Mouse (Mus musculus) retina, postnatal 7 days (tissue): ENCODE results near the gene Cacna1c.

Experiments used
- DNase-seq: peaks from one replicate; pipeline ENCODE4 v3.0.0-alpha.2; 2012; ENCODE audit warnings: low read depth, low spot score

Cacna1c gene

DNA sequence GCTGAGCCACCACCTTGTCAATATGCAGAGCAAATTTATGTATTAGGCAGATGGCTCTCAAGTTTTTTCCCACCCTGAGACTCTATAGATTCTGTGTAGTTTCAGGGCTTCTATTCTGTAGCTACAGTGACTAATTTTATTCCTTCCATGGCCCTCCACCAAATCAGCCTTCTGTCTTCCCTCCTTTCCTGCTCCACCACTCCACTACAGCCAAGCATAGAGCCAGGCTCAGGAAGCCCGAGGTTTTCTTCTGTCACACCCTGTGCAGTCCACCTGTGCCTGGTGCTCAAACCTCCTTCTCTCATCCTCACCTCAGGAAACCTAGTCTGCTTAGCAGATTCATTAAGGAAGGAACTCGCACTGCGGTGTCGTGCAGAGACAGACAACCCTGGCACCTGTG lies 51.1 kb downstream of the Cacna1c start:
- DNase-seq = no peak

DNA sequence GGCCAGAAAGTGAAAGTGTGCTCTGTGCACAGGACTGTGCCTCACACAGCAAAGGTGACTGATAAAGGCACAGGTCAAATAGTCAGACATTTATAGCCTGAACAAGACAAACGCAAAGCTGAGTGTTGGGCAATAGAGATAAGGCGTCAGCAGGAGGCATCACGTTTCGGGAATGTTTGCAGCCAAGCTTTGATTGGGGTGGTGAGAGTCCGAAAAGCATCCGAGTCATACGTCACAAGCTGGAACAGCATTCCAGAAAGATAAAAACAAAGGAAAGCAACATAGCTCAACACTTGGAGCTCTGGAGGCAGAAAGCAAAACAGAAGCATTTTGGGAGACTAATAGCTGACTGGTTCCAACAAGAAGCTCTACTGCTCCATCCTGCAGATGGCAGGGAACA lies 56.7 kb downstream of the Cacna1c start:
- DNase-seq = no peak

DNA sequence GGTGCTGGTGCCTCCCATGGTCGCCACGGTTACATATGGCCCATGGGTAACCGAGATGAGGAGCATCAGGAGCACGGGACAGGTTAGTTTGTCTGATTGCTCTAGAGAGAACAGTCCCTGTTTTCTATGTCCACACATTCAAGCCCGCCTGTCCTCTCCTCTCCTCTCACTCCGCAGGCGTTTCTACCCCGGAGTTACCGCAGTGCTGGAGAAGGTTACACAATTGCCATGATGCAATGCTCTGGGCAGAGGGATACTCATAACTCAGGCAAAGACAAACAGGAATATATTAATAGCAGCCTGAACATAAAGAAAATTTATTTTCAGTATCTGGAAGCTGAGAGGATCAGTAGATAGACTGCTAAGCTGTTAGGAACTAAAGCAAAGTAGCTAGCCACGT lies 58.5 kb downstream of the Cacna1c start:
- DNase-seq = no peak

DNA sequence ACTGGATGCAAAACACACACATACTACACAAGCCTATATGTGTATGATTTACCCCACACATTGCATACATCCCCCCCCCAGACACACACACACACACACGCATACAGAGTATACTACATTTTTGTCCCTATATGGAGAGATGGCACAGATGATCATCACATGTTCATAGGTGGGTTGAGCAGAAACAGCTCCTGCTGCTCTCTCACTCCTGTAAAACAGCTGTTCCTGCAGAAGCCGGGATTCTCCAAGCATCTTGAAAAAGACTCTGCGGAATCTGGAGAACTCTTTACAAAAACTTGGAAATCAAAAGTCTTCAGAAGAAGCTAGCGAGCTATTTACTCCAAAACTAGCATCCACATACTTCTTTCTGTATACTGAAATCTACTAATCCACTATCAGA lies 63.4 kb downstream of the Cacna1c start:
- no peak for DNase-seq

DNA sequence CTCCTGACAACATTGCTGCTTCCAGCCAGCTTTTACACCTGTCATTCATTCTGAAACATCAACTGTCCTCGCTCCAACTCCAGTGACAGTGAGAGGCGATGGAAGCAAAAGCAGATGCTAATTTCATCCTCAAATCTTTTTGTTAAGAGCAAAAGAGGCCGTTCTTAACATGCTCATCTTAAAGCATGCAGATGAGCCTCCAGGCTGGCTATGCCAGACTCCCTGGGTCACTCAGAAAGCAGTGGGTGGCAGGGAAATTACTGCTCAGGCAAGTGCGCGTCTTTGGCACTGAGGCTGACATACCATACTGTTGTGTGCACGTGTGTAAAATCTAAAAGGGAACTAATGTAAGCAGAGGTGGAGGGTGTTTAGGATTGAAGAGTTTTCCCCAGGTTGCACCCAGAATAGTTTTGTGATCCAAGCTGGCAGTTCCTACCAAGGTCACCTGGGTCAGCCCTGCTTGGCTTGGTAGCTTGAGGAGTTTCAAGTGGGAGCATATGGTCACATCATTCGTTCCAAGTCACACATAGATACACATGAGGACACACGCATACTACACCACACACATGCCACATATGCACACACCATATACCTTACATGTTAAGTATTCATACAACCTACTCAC lies 64.0 kb downstream of the Cacna1c start:
- no peak for DNase-seq

DNA sequence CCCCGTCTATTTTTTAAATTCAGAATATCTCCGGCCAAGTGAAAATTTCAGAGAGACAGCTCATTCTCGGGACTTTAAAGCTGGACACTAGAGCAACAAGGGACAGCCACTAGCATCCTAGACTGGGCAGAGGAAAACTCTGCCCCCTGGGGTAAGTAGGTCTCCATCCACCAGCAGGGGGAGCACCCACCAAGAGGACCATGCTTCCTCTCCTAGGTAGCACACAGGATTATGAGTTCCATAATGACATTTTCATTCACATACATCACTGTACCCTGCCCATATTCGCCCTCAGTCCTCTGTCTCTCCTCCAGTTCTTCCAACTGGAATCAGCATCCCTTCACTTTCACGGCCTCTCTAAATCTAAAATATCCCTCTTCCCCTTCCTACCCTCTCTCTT lies 66.6 kb downstream of the Cacna1c start:
- DNase-seq = no peak

DNA sequence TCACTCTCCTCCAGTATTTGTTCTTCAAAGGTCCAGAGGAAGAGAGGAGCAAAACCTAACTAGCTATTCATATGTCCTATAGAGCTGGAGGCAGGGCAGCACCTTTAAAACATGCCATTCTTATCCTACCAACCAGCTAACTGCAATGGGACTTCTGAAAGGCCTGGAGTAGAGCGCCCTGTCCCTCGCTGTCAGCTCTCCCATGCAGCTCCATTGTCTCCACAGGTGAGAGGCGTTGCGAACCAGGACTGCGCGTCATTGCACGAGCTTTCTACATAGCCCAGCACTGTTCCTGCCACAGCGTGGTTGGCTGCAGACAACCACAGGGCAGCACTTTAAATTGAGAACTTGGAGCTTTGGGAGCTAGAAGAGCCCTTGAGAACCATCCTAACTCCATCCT lies 67.7 kb downstream of the Cacna1c start:
- no peak for DNase-seq

DNA sequence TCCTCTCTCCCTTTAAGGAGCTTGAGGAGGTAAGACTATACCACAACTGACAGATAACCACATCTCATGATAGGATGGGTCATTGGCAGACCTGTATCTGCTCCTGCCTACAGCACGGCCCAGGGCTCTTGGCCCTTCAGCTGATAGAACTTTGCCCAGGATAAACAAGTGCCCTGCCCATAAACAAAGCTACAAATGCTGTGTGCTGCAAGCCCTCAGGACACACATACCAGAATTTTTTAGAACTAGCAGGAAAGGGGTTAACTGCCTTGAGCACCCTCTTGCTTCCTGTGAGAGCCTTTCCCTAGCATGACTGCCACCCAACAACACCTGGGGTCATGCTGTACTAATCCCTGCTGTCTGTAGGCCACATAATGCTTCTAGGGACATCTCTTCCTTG lies 68.1 kb downstream of the Cacna1c start:
- DNase-seq = no peak

DNA sequence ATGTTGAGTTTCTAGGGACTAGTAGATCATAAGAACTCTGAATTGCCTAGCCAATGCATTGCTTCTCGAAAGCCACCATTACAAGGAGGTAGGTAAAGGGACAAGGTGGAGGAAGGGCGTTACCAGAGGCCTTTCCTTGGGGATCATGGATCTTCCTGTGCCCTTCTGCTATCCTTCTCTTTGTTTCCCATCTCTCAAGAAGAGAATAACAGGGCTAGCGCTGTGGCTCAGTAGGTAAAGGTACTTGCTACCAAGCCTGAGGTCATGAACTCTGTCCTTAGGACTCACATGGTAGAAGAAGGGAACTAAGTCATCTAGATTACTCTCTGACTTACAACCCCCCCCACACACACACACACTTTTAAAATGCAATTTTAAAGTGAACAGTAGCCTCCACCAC lies 69.2 kb downstream of the Cacna1c start:
- DNase-seq = no peak

DNA sequence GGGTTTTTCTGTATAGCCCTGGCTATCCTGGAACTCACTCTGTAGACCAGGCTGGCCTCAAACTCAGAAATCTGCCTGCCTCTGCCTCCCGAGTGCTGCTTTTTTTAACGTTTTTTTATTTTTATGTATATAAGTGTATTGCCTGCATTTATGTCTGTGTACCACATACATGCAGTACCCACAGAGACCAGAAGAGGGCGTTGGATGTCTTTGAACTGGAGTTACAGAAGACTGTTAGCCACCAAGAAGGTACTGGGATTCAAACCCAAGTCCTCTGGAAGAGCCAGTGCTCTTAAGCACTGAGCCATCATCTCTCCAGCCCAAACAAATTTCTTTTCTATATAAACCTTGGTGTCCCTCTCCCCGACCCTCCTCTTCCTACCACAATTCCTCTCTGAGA lies 77.8 kb downstream of the Cacna1c start:
- DNase-seq = no peak

DNA sequence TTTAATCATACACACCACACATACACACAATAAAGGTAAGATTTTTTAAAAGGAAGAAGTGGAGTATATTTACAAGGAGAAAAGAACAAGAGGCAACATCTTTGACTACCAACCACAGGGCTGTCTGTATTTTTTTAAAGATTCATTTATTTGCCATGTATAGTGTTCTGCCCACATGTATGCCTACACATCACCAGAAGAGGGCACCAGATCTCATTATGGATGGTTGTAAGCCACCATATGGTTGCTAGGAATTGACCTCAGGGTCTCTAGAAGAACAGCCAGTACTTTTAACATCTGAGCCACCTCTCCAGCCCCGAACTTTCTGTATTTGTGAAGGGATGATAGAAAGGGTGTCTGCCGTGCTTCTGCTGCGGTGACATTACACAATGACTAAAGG lies 79.9 kb downstream of the Cacna1c start:
- DNase-seq = no peak

DNA sequence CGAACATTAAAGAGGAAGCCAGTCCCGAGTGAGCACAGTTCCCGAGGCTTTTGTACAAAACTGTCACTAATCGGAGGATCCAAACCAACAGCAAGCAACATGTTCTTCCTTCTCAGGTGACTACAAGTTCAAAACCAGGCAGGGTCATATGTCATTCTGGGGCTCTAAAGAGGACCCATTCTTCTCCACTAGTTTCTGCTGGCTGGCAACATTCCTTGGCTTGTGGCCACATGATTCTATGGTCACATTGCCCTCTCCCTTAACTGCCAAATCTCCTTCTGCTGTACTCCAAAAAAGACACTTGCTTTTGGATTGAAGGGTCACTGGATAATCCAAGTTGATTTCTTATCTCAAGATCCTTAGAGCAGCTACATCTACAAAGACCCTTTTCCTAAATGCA lies 82.9 kb downstream of the Cacna1c start:
- DNase-seq = no peak

DNA sequence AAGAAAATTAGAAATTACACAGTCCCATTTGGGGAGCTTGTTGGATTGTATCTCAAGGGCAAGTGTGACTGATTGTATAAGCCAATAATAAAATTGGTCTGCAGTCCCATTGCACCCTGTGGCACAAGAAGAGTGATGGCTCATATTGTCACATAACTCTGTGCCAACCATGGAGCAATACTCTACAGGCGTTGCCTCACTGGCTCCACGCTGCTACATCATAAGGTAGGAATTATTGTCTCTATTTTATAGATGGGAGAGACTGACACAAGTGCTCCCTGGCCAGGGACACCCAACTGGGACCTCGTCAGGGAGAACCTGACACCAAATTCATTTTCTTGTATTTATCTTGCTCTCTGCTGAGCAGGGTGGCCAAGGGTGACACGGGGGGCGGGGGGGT lies 85.8 kb downstream of the Cacna1c start:
- no peak for DNase-seq

DNA sequence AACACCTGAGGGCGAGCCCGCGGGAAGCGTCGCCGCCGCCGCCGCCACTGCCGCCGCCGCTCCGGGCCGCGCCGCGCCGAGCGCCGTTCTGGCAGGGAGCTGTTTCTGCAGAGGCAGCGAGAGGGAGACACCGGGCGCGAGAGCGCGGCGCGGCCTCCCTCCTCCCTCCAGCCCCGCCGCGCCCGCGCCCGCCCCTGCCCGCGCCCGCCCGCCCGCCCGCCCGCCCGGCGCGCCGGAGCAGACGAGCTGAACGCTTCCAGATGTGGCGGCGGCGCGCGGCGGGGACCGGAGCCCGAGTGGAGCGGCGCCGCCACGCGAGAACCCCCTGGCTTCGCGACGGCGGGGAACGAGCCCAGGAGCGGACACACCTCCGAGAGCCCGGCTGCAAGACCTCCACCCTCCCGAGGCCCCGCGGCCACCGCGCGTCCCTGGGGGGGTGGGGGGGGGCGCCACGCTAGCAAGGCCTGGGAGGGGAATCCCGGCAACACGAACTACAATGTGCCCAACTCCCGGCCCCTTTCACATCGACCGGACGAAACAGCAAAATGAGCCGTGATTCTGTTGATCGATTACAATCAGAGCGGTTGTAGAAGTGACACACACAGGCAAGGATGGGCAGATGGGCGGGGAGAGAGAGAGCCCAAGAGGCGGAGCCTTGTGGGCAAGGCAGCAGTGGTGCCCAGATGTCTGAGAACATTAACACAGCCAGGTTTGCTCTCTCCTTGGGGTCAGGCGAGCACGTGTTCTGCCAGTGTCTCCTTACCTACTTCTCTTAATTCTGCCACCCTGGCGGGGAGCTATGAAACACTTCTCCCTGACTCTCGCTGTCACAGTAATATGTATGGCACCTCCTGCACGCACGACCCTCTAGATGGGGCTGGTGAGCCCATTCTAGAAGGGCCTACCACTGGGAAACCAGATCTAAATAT lies 87.5 kb downstream of the Cacna1c start:
- peak; percentile 25 for DNase-seq

DNA sequence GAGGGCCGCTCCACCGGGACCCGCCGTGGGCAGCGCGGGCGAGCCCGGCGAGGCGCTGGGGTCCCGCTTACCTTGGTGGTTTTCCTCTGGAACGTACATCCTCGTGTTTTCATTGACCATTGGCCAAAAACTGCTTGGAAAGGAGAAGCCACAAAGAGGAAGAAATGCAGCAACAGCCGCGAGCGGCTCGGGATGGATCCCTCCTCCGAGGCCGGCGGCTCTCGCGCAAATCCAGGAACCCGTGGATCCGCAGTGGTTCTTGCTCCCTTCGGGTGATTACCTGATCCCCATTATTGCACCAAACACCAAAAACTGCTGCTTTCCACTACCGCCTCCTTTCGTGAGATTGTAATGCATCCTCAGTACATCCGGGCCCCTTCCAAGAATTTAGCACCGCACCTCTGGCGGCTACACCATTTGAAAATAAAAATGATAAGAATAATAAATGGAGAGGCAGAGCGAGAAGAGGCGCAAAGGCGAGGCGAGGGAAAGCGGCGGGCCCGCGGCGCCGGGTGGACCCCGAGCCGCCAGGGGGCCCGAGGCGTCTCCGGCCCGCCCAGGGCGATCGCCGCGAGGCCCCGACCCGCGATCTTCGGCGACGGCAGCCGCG lies 88.3 kb downstream of the Cacna1c start:
- no peak for DNase-seq

DNA sequence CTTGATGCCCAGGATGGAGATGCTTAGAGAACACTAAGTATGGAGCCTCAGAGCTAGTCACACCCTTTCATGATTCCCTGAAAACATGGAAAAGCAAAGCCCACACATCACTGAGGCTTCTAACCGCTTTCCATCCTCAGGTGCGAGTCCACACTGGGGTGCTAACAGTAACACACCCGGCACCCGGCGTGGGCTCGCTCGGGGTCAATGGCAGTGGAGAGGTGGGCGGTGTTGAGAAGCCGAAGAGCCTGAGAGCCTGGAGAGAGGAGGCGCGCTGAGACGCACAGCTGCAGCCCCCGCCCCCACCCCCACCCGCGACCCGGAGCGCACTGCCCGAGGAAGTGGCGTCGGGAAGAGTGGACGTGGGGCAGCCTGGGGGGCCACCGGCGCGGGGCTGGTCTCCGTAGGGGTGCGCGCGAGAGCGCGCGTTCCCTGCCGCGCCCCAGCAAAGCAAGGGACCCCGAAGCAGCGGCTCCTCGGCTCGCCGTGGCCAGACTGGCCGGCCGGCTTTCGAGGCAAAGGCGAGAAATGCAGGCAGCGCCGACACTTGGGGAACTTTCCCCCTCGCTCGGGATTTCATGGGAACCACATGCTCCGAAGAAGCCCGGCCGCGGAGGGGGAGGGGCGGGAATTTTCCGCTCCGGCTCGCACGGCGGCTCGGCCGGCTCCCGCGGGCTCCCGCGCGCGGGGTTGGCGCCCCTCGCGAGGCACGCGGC lies 88.9 kb downstream of the Cacna1c start:
- peak; percentile 31 for DNase-seq

DNA sequence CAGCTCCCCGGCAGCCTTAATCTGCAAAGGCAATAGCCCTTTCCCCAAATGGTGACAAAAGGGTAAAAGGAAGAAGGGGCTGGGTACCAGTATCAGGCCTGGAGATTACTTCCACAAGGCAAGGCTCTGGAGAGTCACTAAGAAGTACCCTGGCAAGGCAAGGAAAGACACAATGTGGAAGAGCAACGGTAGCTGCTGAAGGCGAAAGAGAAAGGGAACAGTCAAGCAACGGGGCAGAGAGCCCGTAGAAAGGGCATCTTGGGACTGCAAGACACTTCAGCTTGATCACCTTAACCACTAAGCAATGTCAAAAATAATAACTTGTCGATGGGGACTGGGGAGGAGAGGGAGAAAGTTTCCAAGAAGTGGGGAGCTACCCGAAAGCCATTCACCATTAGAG lies 89.5 kb downstream of the Cacna1c start:
- DNase-seq = no peak

DNA sequence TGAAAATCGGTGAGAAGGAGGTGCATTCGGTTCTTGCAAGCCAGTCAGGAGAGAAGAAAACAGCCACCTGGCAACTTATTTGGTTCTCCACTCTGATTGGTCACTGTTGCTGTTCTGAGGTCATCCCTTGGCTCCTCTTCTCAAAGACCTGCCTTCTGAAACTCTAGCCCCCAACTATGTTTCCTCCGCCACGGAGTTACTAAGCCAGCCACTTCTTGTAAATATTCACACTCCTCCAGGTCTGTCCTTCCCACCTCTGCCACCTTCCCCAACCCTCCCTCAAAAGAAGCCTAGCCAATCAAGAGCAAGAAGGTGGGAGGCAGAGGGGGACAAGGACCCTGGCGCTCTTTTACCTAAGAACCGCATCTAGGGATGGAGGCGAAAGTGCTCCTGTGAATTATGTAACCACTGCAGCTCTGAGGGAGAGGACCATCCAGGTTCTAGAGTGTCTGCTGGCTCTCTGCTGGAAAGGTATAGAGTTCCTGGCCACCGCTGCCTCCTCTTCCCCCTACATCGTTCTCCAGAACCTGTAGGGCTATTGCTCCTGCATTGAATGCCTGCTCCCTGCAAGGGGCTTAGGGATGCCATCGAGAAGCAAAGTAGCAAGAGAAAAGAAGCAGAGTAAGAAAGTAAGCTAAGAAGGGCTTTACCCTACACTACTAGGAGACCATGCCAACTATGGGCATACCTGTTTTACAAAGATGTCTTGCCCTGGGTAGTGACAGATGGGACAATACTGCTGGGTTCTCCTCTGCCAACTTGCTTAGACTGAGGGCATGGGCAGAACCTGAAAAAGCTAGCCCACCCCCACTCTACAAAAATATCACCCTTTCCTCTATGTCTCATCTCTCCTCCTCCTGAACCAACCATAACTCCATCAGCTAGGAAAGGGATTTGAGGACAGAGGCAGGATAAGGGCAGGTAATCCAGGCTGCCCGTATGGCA lies 90.3 kb downstream of the Cacna1c start:
- no peak for DNase-seq

DNA sequence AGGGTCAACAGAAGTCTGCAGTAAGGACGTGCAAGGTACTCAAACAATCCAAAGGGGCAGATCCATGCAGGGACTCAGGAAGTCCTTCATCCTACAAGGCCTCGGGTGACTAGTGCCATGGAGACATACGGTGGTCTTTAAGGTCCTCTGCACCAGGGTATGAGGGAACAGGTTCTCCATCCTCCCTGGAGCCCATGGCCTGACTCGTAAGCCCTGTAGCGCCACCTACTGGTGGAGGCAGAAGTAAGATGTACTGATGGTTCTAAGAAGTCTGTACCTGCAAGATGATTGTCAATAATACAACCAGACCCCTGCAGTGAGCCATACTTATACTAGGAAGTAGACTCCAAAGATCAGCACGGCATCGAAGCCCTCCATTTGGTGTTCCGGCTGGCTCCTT lies 92.0 kb downstream of the Cacna1c start:
- DNase-seq = peak; percentile 53

DNA sequence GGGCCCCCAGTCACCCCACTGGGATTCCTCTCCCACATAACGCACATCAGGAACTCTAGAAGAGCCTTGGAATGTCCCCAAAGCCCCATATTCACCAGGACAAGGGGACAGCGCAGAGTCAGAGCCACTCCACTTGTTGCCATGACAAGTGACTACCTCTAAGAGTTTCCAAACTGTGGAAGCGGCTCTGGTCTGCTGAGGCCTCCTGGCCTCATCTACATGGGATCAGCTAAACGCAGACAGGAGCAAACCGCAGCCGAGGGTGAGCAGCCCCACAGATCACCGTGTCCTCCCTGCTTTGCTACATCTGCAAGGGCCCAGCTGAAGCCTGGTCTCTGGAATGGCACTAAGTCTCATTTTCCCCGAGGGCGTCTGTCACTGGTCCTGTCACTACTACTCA lies 93.3 kb downstream of the Cacna1c start:
- DNase-seq = no peak

DNA sequence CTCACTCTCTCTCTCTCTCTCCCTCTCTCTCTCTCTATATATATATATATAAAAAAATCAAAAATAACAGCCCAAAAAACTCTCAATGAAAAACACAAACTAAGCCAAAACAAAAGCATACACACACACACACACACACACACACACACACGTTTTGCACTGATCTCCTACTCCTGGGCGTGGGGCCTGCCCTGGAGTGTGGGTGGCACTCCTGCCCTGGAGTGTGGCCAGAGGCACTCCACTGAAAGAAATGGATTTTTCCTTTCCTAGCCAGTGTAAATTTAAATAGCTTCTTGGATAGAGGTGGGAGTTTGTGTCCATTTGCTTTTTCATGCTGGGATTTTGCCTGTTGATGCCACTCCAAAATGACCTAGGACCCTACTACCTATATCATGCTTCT lies 96.9 kb downstream of the Cacna1c start:
- DNase-seq = no peak
